ENCODE assay signal across 29 mouse cellular contexts in genomic region chr2:93591706-93592105, GRCm38 (mm10). TPM values are rescaled to one million over a fixed set of nuclear protein-coding genes. Genes with fewer than 3 reads are reported as not detected.
"Had no signal": no experiment of that assay in that cellular context is flagged by ENCODE, and none has a peak within 500 bp of the region (broad histone marks: within the 10 kb centered on the region; RNA-seq: fewer than 3 reads in every experiment).

No protein-coding gene starts in this region.

- H3K27me3 ChIP-seq: intestine, embryonic 15.5 days had no signal

- H3K9me3 ChIP-seq: heart, embryonic 13.5 days; heart, embryonic 15.5 days; intestine, embryonic 15.5 days; limb, embryonic 12.5 days had no signal

- H3K4me2 ChIP-seq: heart, embryonic 11.5 days; heart, embryonic 13.5 days; heart, embryonic 15.5 days; hindbrain, embryonic 14.5 days; intestine, embryonic 15.5 days; limb, embryonic 12.5 days; liver, embryonic 11.5 days had no signal

- H3K4me3 ChIP-seq: heart, adult 2 months; heart, embryonic 13.5 days; heart, embryonic 15.5 days; intestine, embryonic 15.5 days; layer of hippocampus, adult 2 months; limb, embryonic 12.5 days had no signal

- DNase-seq: gastrocnemius, postnatal 14 days; gastrocnemius, postnatal 36 days; heart, adult 11 months; heart, adult 2 months; heart, postnatal 14 days; heart, postnatal 36 days; kidney, adult 18-20 months; kidney, adult 8-10 months; kidney, postnatal 10 days; kidney, postnatal 25 days; layer of hippocampus, postnatal 36 days; left cerebral cortex, postnatal 4 days; liver had no signal

- ATAC-seq: inflammation-experienced regulatory T-cells, adult 6 months; intestine, embryonic 15.5 days; intestine, postnatal 0 days had no signal

- H3K9ac ChIP-seq: heart, embryonic 15.5 days; hindbrain, embryonic 14.5 days; intestine, embryonic 15.5 days; limb, embryonic 12.5 days had no signal

- H3K27ac ChIP-seq: heart, adult 2 months; heart, embryonic 13.5 days; heart, embryonic 15.5 days; hindbrain, embryonic 14.5 days; intestine, embryonic 15.5 days; layer of hippocampus, adult 2 months; limb, embryonic 12.5 days had no signal

- H3K36me3 ChIP-seq: heart, embryonic 13.5 days; heart, embryonic 15.5 days; intestine, embryonic 15.5 days; limb, embryonic 12.5 days had no signal

- H3K4me1 ChIP-seq: intestine, embryonic 15.5 days had no signal

RNA-seq across cellular contexts. Expression of gene Gm10803, which starts 31.3 kb away (rescaled TPM):
- polyA plus RNA-seq: gonadal fat pad, adult 2 months; heart, adult 2 months; heart, embryonic 11.5 days; heart, embryonic 13.5 days; heart, embryonic 15.5 days; heart, postnatal 0 days; hindbrain, embryonic 11.5 days; hindbrain, embryonic 14.5 days; hindbrain, embryonic 16.5 days; inflammation-experienced regulatory T-cells, adult 6 months; intestine, embryonic 15.5 days; intestine, postnatal 0 days; kidney, embryonic 14.5 days; kidney, embryonic 16.5 days; limb, embryonic 12.5 days; liver, embryonic 11.5 days had no signal

RNA-seq across cellular contexts. Expression of gene Alx4, which starts 50.5 kb away (rescaled TPM):
- polyA plus RNA-seq: heart, postnatal 0 days; intestine, postnatal 0 days had no signal
